Mouse (Mus musculus): ENCODE data around the gene Krtap5-4.
"Not testable (repeated sequence)": the region's sequence is repeated elsewhere in the genome, so short reads cannot be mapped to it uniquely, and the experiment has no call there.

DNA sequence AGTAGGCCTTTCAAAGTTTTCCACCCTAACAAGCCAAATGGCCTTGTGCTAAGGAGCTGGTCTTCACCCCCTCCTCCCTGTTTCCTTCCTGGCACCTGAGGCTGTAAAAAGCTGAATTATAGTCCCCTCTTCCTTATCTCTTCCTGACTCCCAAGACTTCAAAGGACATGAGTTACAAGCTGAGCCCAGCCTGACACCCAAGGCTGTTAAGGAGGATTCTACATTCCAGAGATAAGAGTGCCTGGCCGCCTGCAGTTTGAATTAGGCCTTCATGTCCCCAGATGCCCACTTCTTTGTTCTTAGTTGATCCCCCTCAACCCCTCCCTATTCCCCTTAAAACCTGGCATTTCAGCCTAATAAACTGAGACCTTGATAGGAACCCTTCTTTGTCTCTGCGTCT lies 20.5 kb upstream of the Krtap5-4 start:
- TF ChIP-seq CTCF (IDR thresholded peaks at IDR 0.05; ENCODE audit: borderline replicate concordance, extremely low read depth, insufficient read depth, insufficient read length); POLR2A (IDR thresholded peaks at IDR 0.05; ENCODE audit: borderline replicate concordance, extremely low read depth, insufficient read depth, insufficient read length, poor library complexity, severe bottlenecking): not testable (repeated sequence)
